Mouse (Mus musculus) embryonic facial prominence, embryonic 11.5 days (tissue): ENCODE data around the gene Inf2. TPM values are rescaled to one million over a fixed set of nuclear protein-coding genes. Genes with fewer than 3 reads are reported as not detected.

Source experiments
- ATAC-seq: fragments of 200-750 bp; cut with Nextera tagmentation; replicated peaks from 2 replicates; pipeline ENCODE4 v1.8.0; 2017; ENCODE audit warnings: low read depth; ENCODE audit not compliant: insufficient number of reproducible peaks, low FRiP score, low TSS enrichment
- DNase-seq: peaks from one replicate; pipeline ENCODE4 v3.0.0-alpha.2; 2015; ENCODE audit warnings: low spot score
- H3K27ac ChIP-seq: fragments of 300-500 bp; sonication (generic); replicated peaks from 2 replicates; pipeline ENCODE4 v1.5.1; 2014; ENCODE audit warnings: mild to moderate bottlenecking, low read depth, low read length, control low read depth
- H3K27me3 ChIP-seq: fragments of 300-500 bp; sonication (generic); 2 replicates; pipeline ENCODE4 v1.6.1; 2014; ENCODE audit warnings: mild to moderate bottlenecking, low read length, moderate library complexity, mixed read lengths; ENCODE audit not compliant: control insufficient read depth, insufficient read depth
- H3K36me3 ChIP-seq: fragments of 300-500 bp; sonication (generic); replicated peaks from 2 replicates; pipeline ENCODE4 v1.6.1; 2014; ENCODE audit warnings: low read depth, mild to moderate bottlenecking, low read length, moderate library complexity, mixed read lengths; ENCODE audit not compliant: control insufficient read depth, insufficient read depth
- H3K4me1 ChIP-seq: fragments of 300-500 bp; sonication (generic); 2 replicates; pipeline ENCODE4 v1.6.1; 2014; ENCODE audit warnings: low read length, mixed read lengths; ENCODE audit not compliant: control insufficient read depth, insufficient read depth
- H3K4me2 ChIP-seq: fragments of 300-500 bp; sonication (generic); 2 replicates; pipeline ENCODE4 v1.6.1; 2014; ENCODE audit warnings: low read depth, mild to moderate bottlenecking, control low read depth, low read length, moderate library complexity
- H3K4me3 ChIP-seq: fragments of 300-500 bp; sonication (generic); 2 replicates; pipeline ENCODE4 v1.5.1; 2014; ENCODE audit warnings: low read depth, low read length, control low read depth
- H3K9ac ChIP-seq: fragments of 300-500 bp; sonication (generic); replicated peaks from 2 replicates; pipeline ENCODE4 v1.6.1; 2014; ENCODE audit warnings: mild to moderate bottlenecking, control low read depth, low read length
- H3K9me3 ChIP-seq: fragments of 300-500 bp; sonication (generic); replicated peaks from 2 replicates; pipeline ENCODE4 v1.6.1; 2016; ENCODE audit warnings: mild to moderate bottlenecking, low read length, inconsistent platforms, mixed read lengths; ENCODE audit not compliant: control insufficient read depth
- WGBS: fragments of 180-500 bp; shearing (Covaris S2); extraction: QIAGEN DNeasy Blood & Tissue Kit; methylation state at CpG from one replicate; pipeline ENCODE4 v1.1.7; 2014; 5-methylcytosine and 5-hydroxymethylcytosine counted together
- polyA plus RNA-seq: library from polyadenylated mRNA; unstranded; fragments of >200 nt; fragmentation: Nextera tagmentation; extraction: Ambion mirVana; gene quantifications from 2 replicates; pipeline ENCODE4 v1.2.1, GENCODE M21; 2014

Inf2 gene
- polyA plus RNA-seq, 1 experiment from 2014 or later, result 1.6 TPM

DNA sequence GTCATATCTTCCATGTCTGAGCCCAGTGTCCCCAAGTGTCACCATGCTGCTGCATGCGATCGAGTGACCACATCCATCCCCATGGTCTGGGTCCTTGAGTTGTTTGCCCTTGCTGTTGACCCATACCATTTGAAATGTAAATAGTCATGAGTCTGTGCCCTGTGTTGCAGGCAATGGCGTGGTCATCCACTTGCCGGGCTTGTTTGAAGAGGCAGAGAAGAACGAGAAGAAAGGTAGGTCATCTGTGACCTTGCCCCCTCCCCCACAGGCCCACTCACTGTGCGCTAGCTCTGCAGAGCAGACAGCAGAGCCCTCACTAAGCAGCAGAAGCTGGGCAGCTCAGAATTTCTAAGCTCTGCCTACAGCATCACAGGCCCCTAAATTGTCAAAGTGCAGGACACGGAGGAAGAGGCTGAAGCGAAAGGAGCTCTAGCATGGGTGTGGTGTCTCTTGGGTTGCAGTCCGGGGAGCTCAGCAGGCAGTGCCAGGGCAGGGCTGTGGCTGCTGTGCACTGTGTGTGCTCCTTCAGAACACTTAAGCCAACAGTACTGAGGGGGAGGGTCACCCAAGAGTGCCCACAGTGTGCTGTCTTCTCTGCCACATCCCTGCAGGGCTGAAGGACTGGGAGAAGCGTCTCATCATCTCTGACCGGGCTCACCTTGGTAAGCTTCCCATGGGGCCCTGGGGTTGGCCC lies 43.6 kb downstream of the Inf2 start:
- no peak overlapping the region for H3K27ac ChIP-seq
- 77% methylated on average over 11 of the region's 11 CpGs for WGBS
- no peak overlapping the region for H3K4me3 ChIP-seq
- H3K9ac ChIP-seq, result no peak overlapping the region
- no peak for DNase-seq
- H3K4me1 ChIP-seq, result peaks cover 3% of the 10 kb centered on the region
- ATAC-seq, result no peak
- H3K9me3 ChIP-seq, result no peaks in the 10 kb centered on the region
- no peaks in the 10 kb centered on the region for H3K27me3 ChIP-seq
- no peaks in the 10 kb centered on the region for H3K36me3 ChIP-seq
- no peak overlapping the region for H3K4me2 ChIP-seq

DNA sequence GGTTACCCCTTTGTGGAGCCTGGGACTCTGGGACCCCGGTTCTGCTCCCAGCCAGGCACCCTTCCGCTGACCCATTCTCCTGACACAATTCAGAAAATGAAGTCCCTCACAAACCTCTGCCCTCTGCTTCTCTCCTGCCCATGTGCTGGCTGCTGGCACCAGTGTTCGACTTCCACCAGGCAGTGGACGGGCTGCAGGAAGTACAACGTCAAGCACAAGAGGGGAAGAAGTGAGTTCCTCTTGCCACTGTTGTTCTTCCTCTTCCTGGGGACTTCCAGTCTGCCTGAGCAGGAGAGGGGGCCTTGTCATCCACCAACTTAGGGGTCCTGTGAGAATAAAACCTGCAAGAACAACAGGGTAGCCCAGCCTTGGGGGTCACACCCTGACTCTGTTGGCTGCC lies 44.3 kb downstream of the Inf2 start:
- ATAC-seq (no peak), DNase-seq (no peak)
- H3K36me3 ChIP-seq, result no peaks in the 10 kb centered on the region
- no peak overlapping the region for H3K27ac ChIP-seq
- WGBS, result 76% methylated on average over 5 of the region's 5 CpGs
- no peak overlapping the region for H3K4me2 ChIP-seq
- H3K9me3 ChIP-seq, result no peaks in the 10 kb centered on the region
- H3K4me1 ChIP-seq, result peaks cover 3% of the 10 kb centered on the region
- no peak overlapping the region for H3K9ac ChIP-seq
- H3K4me3 ChIP-seq, result no peak overlapping the region
- H3K27me3 ChIP-seq, result no peaks in the 10 kb centered on the region

DNA sequence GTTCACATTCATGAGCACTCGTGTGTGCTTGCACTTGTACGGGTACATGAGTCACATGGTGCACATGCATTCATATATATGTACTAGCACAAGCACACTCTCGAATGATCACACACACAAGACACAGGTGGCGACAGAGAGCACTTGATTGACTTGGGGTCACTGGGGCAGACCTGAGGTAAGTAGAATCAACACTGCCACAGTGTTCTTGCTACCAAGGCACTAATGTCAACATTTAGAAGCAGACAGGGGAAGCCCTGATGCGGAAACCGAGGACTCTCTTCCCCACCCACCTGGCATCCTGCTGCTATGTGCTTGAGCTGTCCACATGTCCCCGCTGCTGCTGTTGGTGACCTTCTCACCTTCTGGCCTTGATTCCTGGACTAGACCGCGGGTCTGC lies 45.1 kb downstream of the Inf2 start:
- no peak for DNase-seq
- Histone ChIP-seq H3K9ac (no peak overlapping the region), H3K9me3 (no peaks in the 10 kb centered on the region), H3K4me1 (peaks cover 3% of the 10 kb centered on the region), H3K4me3 (no peak overlapping the region), H3K27me3 (no peaks in the 10 kb centered on the region), H3K27ac (no peak overlapping the region), H3K4me2 (no peak overlapping the region), H3K36me3 (no peaks in the 10 kb centered on the region)
- no peak for ATAC-seq
- 63% methylated on average over 9 of the region's 9 CpGs for WGBS

DNA sequence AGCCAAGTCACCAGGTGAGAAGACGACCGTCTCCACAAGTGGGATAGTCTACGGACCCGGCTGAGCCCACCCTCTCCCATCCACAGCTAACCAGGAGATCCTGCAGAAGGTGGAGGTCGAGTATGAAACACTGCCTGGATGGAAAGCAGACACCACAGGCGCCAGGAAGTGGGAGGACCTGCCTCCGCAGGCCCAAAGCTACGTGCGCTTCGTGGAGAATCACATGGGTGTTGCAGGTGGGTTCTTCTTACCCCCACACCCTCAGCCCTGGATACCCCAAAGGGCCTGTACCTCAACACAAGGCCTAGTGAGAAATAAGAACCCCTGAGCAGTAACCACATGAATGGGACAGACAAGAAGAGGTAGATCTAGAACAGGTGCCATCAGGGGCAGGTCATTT lies 50.9 kb downstream of the Inf2 start:
- WGBS, result 87% methylated on average over 10 of the region's 10 CpGs
- Histone ChIP-seq H3K4me3 (no peak overlapping the region), H3K9ac (no peak overlapping the region), H3K4me2 (no peak overlapping the region), H3K4me1 (no peaks in the 10 kb centered on the region), H3K27me3 (no peaks in the 10 kb centered on the region), H3K27ac (no peak overlapping the region), H3K9me3 (no peaks in the 10 kb centered on the region), H3K36me3 (no peaks in the 10 kb centered on the region)
- DNase-seq, result no peak
- ATAC-seq, result no peak

DNA sequence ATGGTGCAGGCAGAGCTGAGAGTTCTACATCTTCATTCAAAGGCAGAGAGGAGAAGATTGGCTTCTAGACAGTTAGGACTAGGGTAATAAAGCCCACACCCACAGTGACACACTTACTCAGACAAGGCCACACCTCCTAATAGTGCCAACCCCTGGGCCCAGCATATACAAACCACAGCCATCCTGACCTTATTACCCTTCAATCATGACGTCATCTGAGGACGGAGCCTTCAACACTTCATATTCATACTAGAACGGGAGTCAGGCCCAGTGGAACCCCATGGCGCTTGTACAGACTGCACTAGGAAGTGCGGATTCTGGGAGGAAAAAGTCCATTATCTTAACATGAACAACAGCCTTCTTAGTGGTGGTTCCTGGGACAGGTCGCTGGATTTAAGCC lies 54.5 kb downstream of the Inf2 start:
- H3K4me3 ChIP-seq, result no peak overlapping the region
- H3K27ac ChIP-seq, result no peak overlapping the region
- H3K9ac ChIP-seq, result no peak overlapping the region
- H3K27me3 ChIP-seq, result no peaks in the 10 kb centered on the region
- peaks cover 3% of the 10 kb centered on the region; the same call in 1 of the 2 replicates for H3K4me1 ChIP-seq
- H3K36me3 ChIP-seq, result peaks cover 3% of the 10 kb centered on the region; the same call in 1 of the 2 replicates
- 90% methylated on average over 6 of the region's 6 CpGs for WGBS
- DNase-seq (no peak), ATAC-seq (no peak)
- no peaks in the 10 kb centered on the region for H3K9me3 ChIP-seq
- no peak overlapping the region for H3K4me2 ChIP-seq

DNA sequence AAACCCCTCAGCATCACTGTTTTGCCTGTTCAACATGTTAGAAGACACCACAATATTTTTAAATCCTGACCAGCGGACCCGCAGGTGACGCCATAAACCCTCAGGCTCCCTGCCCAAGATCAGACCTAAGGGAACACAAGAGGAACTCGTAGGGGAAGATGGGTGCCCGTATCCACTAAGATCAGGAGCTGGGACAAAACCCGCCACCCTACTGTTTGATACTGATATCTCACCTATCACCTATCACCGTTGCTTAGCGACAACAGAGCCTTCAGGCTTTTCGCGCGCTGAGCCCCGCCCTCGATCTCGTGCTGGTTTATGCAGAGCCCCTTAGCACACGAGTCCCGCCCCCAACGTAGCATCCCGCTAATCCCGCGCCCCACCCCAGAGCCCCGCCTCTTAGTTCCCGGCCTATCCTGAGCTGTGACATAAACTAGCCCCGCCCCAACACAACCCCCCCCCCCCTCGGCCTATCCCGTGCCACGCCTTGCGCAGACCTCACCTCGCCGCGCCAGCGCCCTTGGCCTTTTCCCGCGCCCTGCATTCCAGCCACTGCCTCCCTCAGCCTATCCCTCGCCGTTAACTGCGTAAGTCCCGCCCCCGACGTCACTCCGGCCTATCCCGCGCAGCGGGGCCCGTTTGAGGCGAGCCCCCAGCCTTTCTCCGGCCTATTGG lies 55.7 kb downstream of the Inf2 start, which contains the start of gene Siva1:
Gene Siva1 (plus strand): TSS at position 500 of the 675 bp plus-strand sequence.
- 2% methylated on average over 41 of the region's 46 CpGs for WGBS

DNA sequence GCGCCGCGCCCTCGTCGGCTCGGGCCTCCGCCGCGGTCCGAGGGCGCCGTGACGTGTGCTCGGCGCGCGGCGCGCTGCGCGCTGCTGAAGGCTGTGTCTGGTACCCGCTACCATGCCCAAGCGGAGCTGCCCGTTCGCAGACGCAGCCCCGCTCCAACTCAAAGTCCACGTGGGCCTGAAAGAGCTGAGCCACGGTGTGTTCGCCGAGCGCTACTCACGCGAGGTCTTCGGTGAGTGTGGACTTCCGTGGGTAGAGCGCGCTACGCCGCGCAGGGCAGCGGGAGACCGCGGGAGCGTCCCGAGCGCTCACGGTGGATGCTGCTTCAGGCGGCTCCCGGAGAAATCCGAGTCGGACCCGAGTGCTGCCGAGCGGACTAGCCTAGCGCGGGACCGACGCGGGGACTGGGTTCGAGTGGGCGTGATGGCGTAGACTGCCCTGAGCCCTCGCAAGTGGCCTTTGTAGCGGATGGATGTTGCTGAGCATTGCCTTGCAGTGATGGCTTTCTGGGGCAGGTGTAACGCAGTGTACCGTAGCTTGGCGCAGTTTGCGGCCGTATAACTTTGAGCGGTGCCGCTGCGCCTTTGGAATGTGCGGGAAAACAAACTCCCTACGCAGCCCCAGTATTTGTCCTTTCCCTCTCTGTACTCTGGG lies 56.4 kb downstream of the Inf2 start:
- H3K4me3 ChIP-seq, result peak overlapping the region; percentile 70
- H3K9ac ChIP-seq, result peak overlapping the region; percentile 77
- H3K4me2 ChIP-seq, result peak overlapping the region; percentile 81
- H3K27ac ChIP-seq, result peak overlapping the region; percentile 72
- no peaks in the 10 kb centered on the region for H3K9me3 ChIP-seq
- peaks cover 3% of the 10 kb centered on the region; the same call in 1 of the 2 replicates for H3K4me1 ChIP-seq
- ATAC-seq (no peak; the same call in 1 of the 2 replicates), DNase-seq (peak; percentile 61)
- H3K27me3 ChIP-seq, result no peaks in the 10 kb centered on the region
- peaks cover 5% of the 10 kb centered on the region; the same call in 1 of the 2 replicates for H3K36me3 ChIP-seq
- WGBS, result under 1% methylated on average over 75 of the region's 75 CpGs

More for the DNA sequence above, 55.7 kb downstream of the Inf2 start, which contains the start of gene Siva1:
- ATAC-seq, result peak; percentile 97
- Histone ChIP-seq H3K4me3 (peak within 1 kb of the TSS; percentile 70), H3K36me3 (peaks cover 5% of the 10 kb centered on the region; the same call in 1 of the 2 replicates), H3K27ac (peak within 1 kb of the TSS; percentile 72), H3K9ac (peak within 1 kb of the TSS; percentile 77), H3K9me3 (no peaks in the 10 kb centered on the region), H3K27me3 (no peaks in the 10 kb centered on the region), H3K4me1 (peaks cover 3% of the 10 kb centered on the region; the same call in 1 of the 2 replicates), H3K4me2 (peak within 1 kb of the TSS; percentile 81)
- DNase-seq, result peak; percentile 99
